10 mouse cellular contexts compared by ENCODE assay signal in the genomic region with DNA sequence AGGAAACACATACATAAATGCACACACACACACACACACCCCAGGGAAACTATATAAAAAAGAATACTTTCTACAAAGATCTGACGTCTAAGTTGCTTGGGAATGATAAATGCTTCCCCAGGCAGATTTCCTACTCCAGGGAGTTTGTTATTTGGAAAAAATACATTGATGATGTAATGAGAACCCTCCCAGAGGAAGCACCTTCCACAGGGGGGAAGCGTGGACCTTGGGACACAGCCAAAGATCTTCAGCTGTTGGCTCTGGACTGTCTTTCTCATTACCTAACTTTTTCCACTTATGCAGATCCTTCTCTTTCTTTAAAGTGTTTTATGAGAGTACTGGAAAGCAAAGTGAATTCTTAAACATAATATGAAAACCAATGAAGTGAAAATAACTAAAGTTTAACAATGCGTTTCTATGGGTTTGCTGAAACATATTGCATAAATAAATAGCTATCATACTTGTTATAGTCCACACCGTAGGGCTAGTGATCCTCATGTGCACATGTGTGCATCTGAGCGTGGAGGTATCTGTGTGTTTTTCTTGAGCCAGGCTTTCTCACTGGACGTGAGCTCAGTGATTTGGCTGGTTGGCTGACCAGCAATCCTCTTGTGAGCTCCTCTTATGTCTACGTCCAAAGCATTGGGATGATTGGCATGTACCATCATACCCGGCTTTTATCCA. TPM values are rescaled to one million over a fixed set of nuclear protein-coding genes. Genes with fewer than 3 reads are reported as not detected.
DNase-seq lines count a peak whose midpoint lies in the region; ATAC-seq and TF ChIP-seq lines count a peak whose summit lies in the region.
"Had no signal": no experiment of that assay in that cellular context is flagged by ENCODE, and none has a peak within 500 bp of the region (broad histone marks: within the 10 kb centered on the region; RNA-seq: fewer than 3 reads in every experiment).

No protein-coding gene starts in this region.

- no peak for TF ChIP-seq POLR2A in heart, adult 2 months (IDR thresholded peaks at IDR 0.05; ENCODE audit: insufficient read depth, low read depth, low read length)

- 62% methylated on average over 8 of the region's 8 CpGs for WGBS in intestine, embryonic 16.5 days
- WGBS in intestine, embryonic 15.5 days: 57% methylated on average over 8 of the region's 8 CpGs
- whole genome bisulfite sequencing in heart, adult 2 months: 51% methylated on average over 8 of the region's 8 CpGs
- WGBS in midbrain, embryonic 14.5 days: 84% methylated on average over 8 of the region's 8 CpGs
- WGBS in midbrain, embryonic 11.5 days: 85% methylated on average over 8 of the region's 8 CpGs

- peaks cover 25% of the 10 kb centered on the region for H3K4me1 ChIP-seq in intestine, embryonic 16.5 days (ENCODE audit: control insufficient read depth, insufficient read depth, low read length)
- H3K4me1 ChIP-seq in intestine, embryonic 15.5 days (replicated peaks): peaks cover 15% of the 10 kb centered on the region; the same call in 1 of the 2 replicates
- peaks cover 10% of the 10 kb centered on the region for H3K4me1 ChIP-seq in heart, adult 2 months (ENCODE audit: control insufficient read depth, insufficient read depth, low read length)
- no peaks in the 10 kb centered on the region for H3K4me1 ChIP-seq in midbrain, embryonic 14.5 days (ENCODE audit: control insufficient read depth, insufficient read depth, low read length)
- no peaks in the 10 kb centered on the region for H3K4me1 ChIP-seq in midbrain, embryonic 11.5 days (ENCODE audit: control insufficient read depth, insufficient read depth, low read length)

- H3K9me3 ChIP-seq in intestine, embryonic 16.5 days (ENCODE audit: control insufficient read depth, low read length): no peaks in the 10 kb centered on the region
- no peaks in the 10 kb centered on the region for H3K9me3 ChIP-seq in intestine, embryonic 15.5 days
- no peaks in the 10 kb centered on the region for H3K9me3 ChIP-seq in midbrain, embryonic 14.5 days (ENCODE audit: control insufficient read depth, low read length)
- H3K9me3 ChIP-seq in midbrain, embryonic 11.5 days (ENCODE audit: control insufficient read depth, low read length): no peaks in the 10 kb centered on the region
- H3K9me3 ChIP-seq: liver, embryonic 15.5 days; neural tube, embryonic 13.5 days had no signal

- no peak overlapping the region for H3K9ac ChIP-seq in intestine, embryonic 16.5 days (ENCODE audit: low read depth, low read length)
- no peak overlapping the region for H3K9ac ChIP-seq in intestine, embryonic 15.5 days
- H3K9ac ChIP-seq in heart, adult 2 months (ENCODE audit: low read depth, low read length): no peak overlapping the region
- no peak overlapping the region for H3K9ac ChIP-seq in midbrain, embryonic 14.5 days (replicated peaks; ENCODE audit: low read length)
- no peak overlapping the region for H3K9ac ChIP-seq in midbrain, embryonic 11.5 days (ENCODE audit: low read length)
- H3K9ac ChIP-seq: liver, embryonic 15.5 days; neural tube, embryonic 13.5 days had no signal

- intact Hi-C loops in heart, adult 2 months (cut with DNase I): loop anchor here (5.0 kb wide), 2 partner anchors 55 to 80 kb away; no protein-coding TSS in a partner anchor

- H3K4me3 ChIP-seq in intestine, embryonic 16.5 days (ENCODE audit: low read length): no peak overlapping the region
- H3K4me3 ChIP-seq in intestine, embryonic 15.5 days (replicated peaks): no peak overlapping the region
- H3K4me3 ChIP-seq in heart, adult 2 months: no peak overlapping the region
- H3K4me3 ChIP-seq in midbrain, embryonic 14.5 days (replicated peaks; ENCODE audit: low read depth, low read length): no peak overlapping the region
- no peak overlapping the region for H3K4me3 ChIP-seq in midbrain, embryonic 11.5 days (ENCODE audit: low read depth, low read length)
- H3K4me3 ChIP-seq: liver, embryonic 15.5 days; neural tube, embryonic 13.5 days had no signal

- no peaks in the 10 kb centered on the region for H3K36me3 ChIP-seq in intestine, embryonic 16.5 days (ENCODE audit: control insufficient read depth, insufficient read depth, low read length)
- H3K36me3 ChIP-seq in intestine, embryonic 15.5 days: no peaks in the 10 kb centered on the region
- no peaks in the 10 kb centered on the region; the same call in none of the 2 replicates for H3K36me3 ChIP-seq in heart, adult 2 months (ENCODE audit: control insufficient read depth, insufficient read depth, low read length)
- H3K36me3 ChIP-seq in midbrain, embryonic 14.5 days (ENCODE audit: control insufficient read depth, insufficient read depth, low read length): no peaks in the 10 kb centered on the region
- H3K36me3 ChIP-seq in midbrain, embryonic 11.5 days (ENCODE audit: control insufficient read depth, insufficient read depth, low read length): no peaks in the 10 kb centered on the region
- H3K36me3 ChIP-seq: liver, embryonic 15.5 days; neural tube, embryonic 13.5 days had no signal

- H3K27ac ChIP-seq in intestine, embryonic 16.5 days (ENCODE audit: low read length): no peak overlapping the region
- H3K27ac ChIP-seq in intestine, embryonic 15.5 days: no peak overlapping the region
- peak overlapping the region; percentile 47 for H3K27ac ChIP-seq in heart, adult 2 months
- H3K27ac ChIP-seq in midbrain, embryonic 14.5 days (replicated peaks; ENCODE audit: low read depth, low read length): no peak overlapping the region
- no peak overlapping the region for H3K27ac ChIP-seq in midbrain, embryonic 11.5 days (ENCODE audit: low read depth, low read length)
- H3K27ac ChIP-seq: liver, embryonic 15.5 days; neural tube, embryonic 13.5 days had no signal

- peak; percentile 32; the same call in 1 of the 2 replicates for ATAC-seq in intestine, embryonic 16.5 days
- no peak; the same call in 1 of the 2 replicates for ATAC-seq in intestine, embryonic 15.5 days
- ATAC-seq in midbrain, embryonic 14.5 days (ENCODE audit: low FRiP score, low TSS enrichment): no peak
- ATAC-seq in midbrain, embryonic 11.5 days (ENCODE audit: low FRiP score): no peak

- TF ChIP-seq CTCF in heart, adult 2 months (IDR thresholded peaks at IDR 0.05): no peak

- no peak for TF ChIP-seq EP300 in heart, adult 2 months (IDR thresholded peaks at IDR 0.05; ENCODE audit: insufficient read depth, low read depth, low read length)

- H3K27me3 ChIP-seq in intestine, embryonic 16.5 days (replicated peaks; ENCODE audit: control insufficient read depth, insufficient read depth, low read length): no peaks in the 10 kb centered on the region
- H3K27me3 ChIP-seq in intestine, embryonic 15.5 days (replicated peaks): no peaks in the 10 kb centered on the region
- H3K27me3 ChIP-seq in heart, adult 2 months (ENCODE audit: control insufficient read depth, insufficient read depth, low read length): no peaks in the 10 kb centered on the region
- H3K27me3 ChIP-seq in midbrain, embryonic 14.5 days (ENCODE audit: control insufficient read depth, insufficient read depth, low read length): no peaks in the 10 kb centered on the region
- no peaks in the 10 kb centered on the region for H3K27me3 ChIP-seq in midbrain, embryonic 11.5 days (ENCODE audit: control insufficient read depth, insufficient read depth, low read length)
- H3K27me3 ChIP-seq: liver, embryonic 15.5 days had no signal

- no peak overlapping the region for H3K4me2 ChIP-seq in intestine, embryonic 16.5 days (ENCODE audit: low read depth, low read length)
- no peak overlapping the region for H3K4me2 ChIP-seq in intestine, embryonic 15.5 days (replicated peaks)
- no peak overlapping the region for H3K4me2 ChIP-seq in midbrain, embryonic 14.5 days (ENCODE audit: low read length)
- H3K4me2 ChIP-seq in midbrain, embryonic 11.5 days: no peak overlapping the region
- H3K4me2 ChIP-seq: liver, embryonic 15.5 days; neural tube, embryonic 13.5 days had no signal

- H3K79me2 ChIP-seq in heart, adult 2 months (replicated peaks; ENCODE audit: control insufficient read depth, insufficient read depth, low read length): no peaks in the 10 kb centered on the region

- peak; percentile 43 to 62 for DNase-seq in heart, adult 2 months
- DNase-seq in kidney, adult 9 months: peak; percentile 61
- peak; percentile 40 for DNase-seq in lung, postnatal 14 days
- DNase-seq in cerebellum, postnatal 36 days: no peak
- no peak for DNase-seq in midbrain, embryonic 14.5 days
- DNase-seq in midbrain, embryonic 11.5 days (ENCODE audit: low spot score, missing footprints): no peak

RNA-seq across cellular contexts. Expression of a gene that starts 30.7 kb away (rescaled TPM):
- 19.8 and 20.7 TPM in 2 replicates for polyA plus RNA-seq in intestine, embryonic 16.5 days (2015; fragmentation: Nextera tagmentation; extraction: Ambion mirVana)
- 28.7 and 31.8 TPM in 2 replicates for polyA plus RNA-seq in intestine, embryonic 15.5 days (2015; fragmentation: Nextera tagmentation; extraction: Ambion mirVana)
- 10 to 100 TPM; 10.9 to 13.0 TPM for total RNA-seq in heart, adult 2 months (2021)
- polyA plus RNA-seq in heart, adult 2 months (2012; rRNA removed): 3.6 and 6.9 TPM in 2 replicates
- polyA plus RNA-seq in midbrain, embryonic 14.5 days (2014; fragmentation: Nextera tagmentation; extraction: Ambion mirVana): 4.0 and 6.4 TPM in 2 replicates
- 28.2 and 29.0 TPM in 2 replicates for polyA plus RNA-seq in midbrain, embryonic 11.5 days (2014; fragmentation: Nextera tagmentation; extraction: Ambion mirVana)

Comparison
In these comparisons a context has a peak if more than half of its experiments do, and no peak if none do; other contexts are left out.
1. DNase-seq: peak in heart, adult 2 months (2 of 2), kidney, adult 9 months (single experiment) and lung, postnatal 14 days (single experiment); none in cerebellum, postnatal 36 days (0 of 2), midbrain, embryonic 14.5 days (single experiment) and midbrain, embryonic 11.5 days (single experiment).